Mouse (Mus musculus) embryo, embryonic 10.5 days (tissue): Measurements from ENCODE around the gene Gbp6.
"Not testable (repeated sequence)": the region's sequence is repeated elsewhere in the genome, so short reads cannot be mapped to it uniquely, and the experiment has no call there.

ENCODE experiments used
- DNase-seq: peaks from one replicate; pipeline ENCODE4 v3.0.0-alpha.2; 2015; ENCODE audit warnings: low spot score

Gene Gbp6

DNA sequence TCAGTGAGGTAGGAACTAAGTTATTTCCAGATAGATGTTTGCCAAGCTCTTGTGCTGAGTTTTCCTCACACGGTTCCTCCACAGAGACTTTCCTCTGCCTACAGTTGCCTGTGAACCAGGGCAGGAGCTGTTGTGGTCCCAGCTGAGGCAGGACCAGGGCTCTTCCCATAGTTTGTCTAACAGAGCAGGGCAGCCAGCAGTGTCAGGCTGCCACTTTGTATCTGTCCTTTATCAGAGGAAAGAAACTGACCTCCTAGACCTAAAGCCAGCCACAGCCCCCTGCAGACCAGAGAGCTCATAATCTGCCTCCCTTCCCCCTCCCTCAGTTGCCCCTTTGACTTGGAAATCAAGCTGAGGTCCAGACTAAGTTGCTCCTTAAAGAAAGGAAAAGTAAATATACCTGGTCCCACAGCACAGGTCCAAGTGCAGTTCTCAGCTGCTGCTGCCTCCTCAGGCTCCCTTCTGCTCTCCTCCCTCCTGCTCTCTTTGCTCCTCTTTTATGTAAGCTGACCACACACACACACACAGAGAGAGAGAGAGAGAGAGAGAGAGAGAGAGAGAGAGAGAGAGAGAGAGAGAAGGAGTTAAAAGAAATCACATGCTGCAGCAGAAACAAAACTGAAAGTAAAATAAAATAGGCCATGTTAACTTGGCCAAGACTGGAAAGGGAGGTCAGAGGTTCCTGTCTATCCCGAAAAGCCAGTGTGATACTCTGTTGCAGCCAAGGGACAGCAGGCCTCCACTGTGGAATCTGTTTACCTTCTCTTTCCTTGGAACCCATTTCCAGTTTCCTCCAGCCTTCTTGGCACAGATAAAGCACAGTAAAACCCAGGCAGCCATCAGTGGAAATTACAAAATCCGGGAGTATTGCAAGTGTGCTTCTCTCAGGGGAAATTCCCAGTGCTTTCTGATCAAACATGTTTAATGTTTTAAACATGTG, at the start of gene Gbp6, which contains the start of gene Gm43302:
Gene Gbp6, minus strand, starts transcription at position 473 of the 940 bp plus-strand sequence.
Gene Gm43302, minus strand, starts transcription at position 470 of the 940 bp plus-strand sequence.
- DNase-seq: not testable (repeated sequence)

DNA sequence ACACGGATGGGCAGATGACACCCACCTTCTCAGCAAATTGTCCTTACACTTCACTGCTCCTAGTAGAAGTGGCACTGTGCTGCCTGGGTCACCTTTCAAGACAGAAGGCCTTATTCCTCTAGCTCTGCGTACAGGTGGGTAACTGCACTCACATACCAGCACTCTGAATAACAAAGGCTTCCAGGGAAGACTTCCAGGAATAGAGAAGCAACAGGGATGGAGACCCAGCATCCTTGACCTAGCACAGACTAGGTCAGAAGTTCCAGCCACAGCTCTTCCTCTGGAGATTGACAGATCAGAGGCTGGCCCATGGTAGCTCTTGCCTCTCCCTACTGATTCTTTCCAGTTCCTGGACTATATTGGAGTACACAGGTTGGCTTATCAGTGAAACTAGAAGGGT, 47.8 kb upstream of the Gbp6 start:
- no peak for DNase-seq

GRCm38 (mm10) chr5:105322543-105322942, 29.0 kb upstream of the Gbp6 start:
- no peak for DNase-seq

DNA sequence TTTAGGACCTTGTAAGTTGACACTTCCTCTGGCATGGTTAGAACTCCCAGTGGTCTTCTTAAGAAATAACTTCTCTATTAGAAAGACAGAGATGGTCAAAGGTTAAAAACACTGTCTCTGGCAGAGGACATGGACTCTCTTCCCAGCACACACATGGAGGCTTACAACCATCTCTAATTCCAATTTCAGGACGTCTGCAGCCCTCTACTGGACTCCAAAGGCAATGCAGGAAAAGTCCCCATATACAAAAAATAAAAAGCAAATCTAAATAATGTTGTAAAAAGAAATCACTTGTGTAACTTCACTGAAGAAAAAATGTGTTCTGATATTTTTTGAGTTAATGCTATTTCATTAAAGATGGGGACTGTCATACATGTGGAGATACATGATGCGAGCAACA, 17.4 kb upstream of the Gbp6 start:
- DNase-seq: no peak

GRCm38 (mm10) chr5:105309148-105309547, 15.7 kb upstream of the Gbp6 start:
- not testable (repeated sequence) for DNase-seq

DNA sequence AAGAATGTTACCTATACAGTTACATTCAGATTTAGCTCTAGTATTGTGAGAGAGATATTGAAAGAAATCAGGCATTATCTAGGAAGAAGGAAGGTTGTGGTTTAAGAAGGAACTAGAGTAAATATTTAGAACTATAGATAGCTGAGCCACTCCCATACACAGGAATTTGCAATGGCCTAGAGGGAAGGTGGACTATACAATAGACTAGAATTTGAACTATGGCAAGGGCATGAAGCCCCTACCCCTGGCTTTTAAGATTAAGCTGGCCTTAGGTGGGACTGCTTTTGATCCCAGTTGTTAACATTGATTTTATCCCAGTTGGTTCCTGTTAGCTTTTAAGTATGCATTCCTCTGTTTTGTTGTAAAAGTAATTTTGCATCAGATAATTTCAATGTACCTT, 13.4 kb upstream of the Gbp6 start:
- DNase-seq: not testable (repeated sequence)

GRCm38 (mm10) chr5:105306159-105306581, 12.7 kb upstream of the Gbp6 start:
- no peak for DNase-seq

DNA sequence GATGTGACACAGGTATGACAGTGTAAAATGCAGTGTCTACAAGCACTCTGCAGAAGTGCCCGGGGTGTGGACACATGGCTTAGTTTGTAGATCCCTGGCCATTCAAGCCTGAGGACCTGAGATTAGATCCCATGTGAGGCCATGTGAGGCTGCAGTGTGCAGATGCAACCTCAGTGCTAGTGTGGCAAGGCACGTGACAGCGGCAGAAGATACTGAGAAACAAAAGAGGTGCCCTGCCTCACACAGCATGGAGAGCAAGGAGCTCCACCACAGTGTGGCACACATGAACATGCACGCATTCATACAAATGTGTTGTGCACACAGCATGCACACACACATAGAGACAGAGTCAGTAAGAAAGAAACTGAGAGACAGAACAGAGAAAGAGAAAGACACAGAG, 12.2 kb upstream of the Gbp6 start:
- not testable (repeated sequence) for DNase-seq

DNA sequence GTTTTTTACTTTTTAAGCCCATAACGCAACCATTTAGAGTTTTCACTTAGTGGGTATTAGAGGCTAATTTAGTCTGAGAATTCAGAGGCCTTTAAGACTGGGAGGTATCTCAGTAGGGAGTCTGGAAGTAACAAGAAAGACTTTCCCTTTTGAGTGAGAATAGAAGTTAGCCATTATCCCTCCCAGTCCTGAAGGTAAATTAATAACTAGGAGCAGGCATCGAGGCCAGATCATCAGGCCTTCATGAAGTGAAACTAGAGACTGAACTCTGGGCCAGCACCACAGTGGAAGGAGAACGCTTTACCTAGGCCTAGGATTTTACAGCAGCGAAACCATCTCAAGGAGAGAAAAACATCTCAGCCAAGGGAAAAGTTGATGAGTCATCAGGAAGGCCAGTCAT, 8.5 kb upstream of the Gbp6 start:
- DNase-seq: no peak

DNA sequence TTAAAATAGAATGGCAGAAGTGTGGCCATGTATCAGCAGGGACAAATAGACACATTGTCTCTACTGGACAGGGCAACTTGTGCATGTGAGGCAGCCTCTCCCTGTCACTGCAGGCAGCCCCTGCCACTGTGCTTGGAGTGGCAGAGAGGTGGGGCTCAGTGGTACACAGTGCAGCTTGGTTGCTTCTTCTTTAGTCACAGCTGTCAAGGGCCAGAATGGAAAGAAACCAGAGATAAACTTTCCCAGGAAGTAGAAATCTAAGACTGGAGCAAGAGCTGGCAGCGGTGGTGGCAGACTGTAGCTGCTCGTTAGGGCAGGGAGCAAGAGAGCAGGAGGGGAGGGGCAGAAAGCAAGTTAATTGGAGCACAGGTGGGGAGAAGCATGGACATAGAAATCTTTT, 8.0 kb upstream of the Gbp6 start:
- no peak for DNase-seq

DNA sequence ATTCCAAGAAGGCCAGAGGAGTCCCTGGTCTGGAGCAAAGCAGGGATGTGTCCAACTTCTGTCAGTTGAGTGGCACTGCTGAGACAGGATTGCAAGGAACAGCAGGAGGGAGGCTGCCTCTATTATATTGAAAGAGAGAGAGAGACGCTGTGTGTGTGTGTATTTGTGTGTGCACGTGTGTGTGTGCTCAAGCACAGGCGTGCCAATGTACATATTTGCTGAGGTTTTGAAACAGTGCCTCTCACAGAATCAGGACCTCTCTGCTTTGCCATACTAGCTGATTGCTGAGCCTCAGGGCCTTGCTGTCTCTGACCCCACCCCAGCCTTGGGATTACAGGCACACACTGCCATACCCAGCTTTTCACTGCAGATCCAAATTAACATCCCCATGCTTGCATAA, 2.2 kb upstream of the Gbp6 start:
- DNase-seq: no peak

DNA sequence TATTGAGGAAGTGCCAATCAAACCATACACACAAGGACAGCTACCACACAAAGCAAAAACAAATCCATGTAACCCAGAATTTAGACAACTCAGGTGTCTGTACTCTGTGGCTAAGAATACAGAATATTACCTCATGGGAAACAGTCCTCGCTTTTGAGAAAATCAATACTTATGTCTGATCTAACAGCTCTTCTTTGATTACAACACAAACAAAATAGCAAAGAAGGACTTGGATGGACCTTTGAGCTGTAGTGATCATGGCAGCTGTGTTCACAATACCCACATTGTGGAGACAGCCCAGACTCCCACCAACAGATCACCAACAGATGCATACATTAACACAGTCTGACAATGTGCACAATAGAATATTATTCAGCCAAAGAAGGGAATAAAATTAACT, 1.0 kb downstream of the Gbp6 start:
- no peak for DNase-seq

DNA sequence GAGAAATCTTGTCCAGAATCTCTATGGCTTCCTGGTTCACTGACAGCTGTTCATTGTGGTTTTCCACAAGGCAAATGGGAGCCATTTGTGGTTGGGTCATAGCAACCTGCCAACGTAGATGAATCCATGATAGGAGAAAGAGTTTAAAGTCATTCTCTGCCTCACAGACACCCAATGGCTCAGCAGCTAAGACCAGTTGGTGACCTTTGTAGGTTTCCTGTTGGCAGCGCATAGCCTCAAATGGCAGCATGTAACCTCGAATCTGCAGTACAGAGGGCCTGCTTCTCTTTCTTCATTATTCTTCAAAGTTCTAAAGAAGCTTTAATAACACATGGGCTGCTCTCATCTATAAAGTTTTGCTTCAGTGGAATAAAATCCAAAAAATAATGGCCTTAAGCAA, 2.6 kb downstream of the Gbp6 start:
- DNase-seq: not testable (repeated sequence)

DNA sequence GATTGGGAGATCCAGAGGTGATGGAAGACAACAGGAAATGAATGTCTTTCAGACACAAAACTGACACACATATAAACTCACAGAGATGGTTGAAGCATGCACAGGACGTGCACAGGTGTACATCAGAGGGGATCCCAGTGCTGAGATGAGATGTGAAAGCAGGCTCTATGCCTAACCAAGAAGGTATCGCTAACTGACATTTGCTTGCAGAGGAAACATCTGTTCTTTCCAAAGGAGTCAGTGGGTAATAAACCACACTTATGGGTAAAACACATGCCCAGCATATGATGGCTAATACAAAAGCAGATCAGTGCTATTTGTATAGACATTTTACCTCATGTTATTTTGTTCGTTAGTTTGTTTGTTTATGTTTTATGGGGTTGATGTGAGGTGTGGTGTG, 32.8 kb downstream of the Gbp6 start:
- DNase-seq: not testable (repeated sequence)

DNA sequence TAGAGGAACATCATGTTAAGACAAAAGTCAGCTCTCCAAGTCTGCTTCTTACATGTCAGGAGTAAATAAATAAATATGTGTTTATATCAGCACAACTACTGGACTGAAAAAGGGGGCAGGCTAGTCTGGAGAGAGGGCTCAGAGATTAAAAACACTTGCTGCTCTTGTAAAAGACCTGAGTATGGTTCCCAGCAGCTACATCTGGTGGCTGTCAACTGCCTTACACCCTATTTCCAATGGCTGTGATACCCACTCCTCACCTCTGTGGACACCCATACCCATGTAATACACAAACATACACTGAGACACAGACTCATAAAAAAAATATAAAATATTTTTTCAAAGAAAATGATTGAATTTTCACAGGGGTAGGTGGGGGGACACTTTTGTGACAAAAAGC, 41.0 kb downstream of the Gbp6 start:
- DNase-seq: no peak

- not testable (repeated sequence) for DNase-seq
These were observed 48.8 kb downstream of the Gbp6 start for GRCm38 (mm10) chr5:105244741-105245140.

DNA sequence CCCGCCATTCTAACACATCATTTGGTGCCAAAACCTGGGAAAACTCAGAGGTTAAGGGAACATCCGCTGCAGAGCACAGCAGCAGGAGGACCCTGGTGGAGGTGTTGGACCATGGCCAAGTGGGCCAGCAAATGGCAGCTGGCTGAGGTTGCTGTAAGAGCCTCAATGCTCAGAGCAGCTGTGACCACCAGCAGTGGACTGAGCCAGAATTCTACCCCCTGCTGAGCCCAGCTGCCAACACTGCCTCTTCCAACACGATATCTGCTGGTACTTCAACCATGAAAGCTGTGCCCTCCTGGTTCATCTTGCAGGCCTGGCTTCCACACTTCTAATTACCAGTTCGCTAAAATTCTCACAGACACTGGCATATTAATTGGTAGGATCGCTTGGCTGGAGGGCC, 52.5 kb downstream of the Gbp6 start:
- DNase-seq: not testable (repeated sequence)

- DNase-seq: peak; percentile 13
These were observed 53.9 kb downstream of the Gbp6 start, which contains the start of gene Gbp10 for GRCm38 (mm10) chr5:105239483-105240047. Gbp10 (minus strand) TSS chr5:105239533.

DNA sequence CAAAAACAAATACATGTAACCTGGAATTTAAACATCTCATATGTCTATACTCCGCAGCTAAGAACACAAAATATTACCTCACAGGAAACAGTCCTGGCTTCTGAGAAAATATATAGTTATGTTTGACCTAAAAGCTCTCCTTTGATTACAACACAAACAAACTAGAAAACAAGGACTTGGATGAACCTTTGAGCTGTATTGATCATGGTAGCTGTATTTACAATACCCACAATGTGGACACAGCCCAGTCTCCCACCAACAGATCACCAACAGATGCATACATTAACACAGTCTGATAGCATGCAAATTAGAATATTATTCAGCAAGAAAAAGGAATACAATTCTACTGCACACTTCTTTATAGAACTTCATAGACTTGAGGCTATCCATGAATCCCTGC, 55.1 kb downstream of the Gbp6 start:
- not testable (repeated sequence) for DNase-seq

GRCm38 (mm10) chr5:105236040-105236439, 57.5 kb downstream of the Gbp6 start:
- DNase-seq: not testable (repeated sequence)
